Mouse (Mus musculus) liver, postnatal 0 days (tissue): ENCODE measurements around the gene Tceal3.

Source experiments
- CTCF ChIP-seq: sonication (generic); IDR thresholded peaks from 2 replicates; pipeline ENCODE4 v1.5.1; 2016; ENCODE audit warnings: antibody characterized with exemption, low read depth
- EP300 ChIP-seq: IDR thresholded peaks from 2 replicates; pipeline ENCODE4 v1.6.1; 2016; ENCODE audit warnings: antibody characterized with exemption, low read depth, mild to moderate bottlenecking

GRCm38 (mm10) chrX:136680989-136681388, 90.3 kb downstream of the Tceal3 start:
- no peak for TF ChIP-seq CTCF
- TF ChIP-seq EP300, result no peak
